Mouse (Mus musculus): ENCODE results near the gene Olfr974. TPM values are rescaled to one million over a fixed set of nuclear protein-coding genes. Genes with fewer than 3 reads are reported as not detected.

Olfr974 gene
- polyA plus RNA-seq, 1 experiment from 2014 or later: not detected

Other genes starting within 250 kb of the Olfr974 start
- gene Olfr149, start 230.4 kb upstream of the Olfr974 start, polyA plus RNA-seq (2016; fragmentation: Nextera tagmentation; extraction: Ambion mirVana): not detected in 2 replicates
- gene Olfr965, start 226.1 kb upstream of the Olfr974 start, polyA plus RNA-seq (2016; fragmentation: Nextera tagmentation; extraction: Ambion mirVana): not detected in 2 replicates
- gene Olfr150, start 206.5 kb upstream of the Olfr974 start, polyA plus RNA-seq (2016; fragmentation: Nextera tagmentation; extraction: Ambion mirVana): not detected in 2 replicates
- gene Olfr967, start 191.3 kb upstream of the Olfr974 start, polyA plus RNA-seq (2016; fragmentation: Nextera tagmentation; extraction: Ambion mirVana): not detected in 2 replicates
- not detected in 2 replicates for gene Olfr968, start 154.2 kb upstream of the Olfr974 start, polyA plus RNA-seq (2016; fragmentation: Nextera tagmentation; extraction: Ambion mirVana)
- not detected in 2 replicates for gene Olfr969, start 146.6 kb upstream of the Olfr974 start, polyA plus RNA-seq (2016; fragmentation: Nextera tagmentation; extraction: Ambion mirVana)
- gene Olfr970, start 128.6 kb upstream of the Olfr974 start, polyA plus RNA-seq (2016; fragmentation: Nextera tagmentation; extraction: Ambion mirVana): not detected in 2 replicates
- gene Olfr971, start 100.6 kb upstream of the Olfr974 start, polyA plus RNA-seq (2016; fragmentation: Nextera tagmentation; extraction: Ambion mirVana): not detected in 2 replicates
- gene Olfr972, start 71.1 kb upstream of the Olfr974 start, polyA plus RNA-seq (2016; fragmentation: Nextera tagmentation; extraction: Ambion mirVana): not detected in 2 replicates
- not detected in 2 replicates for gene Olfr229, start 30.2 kb upstream of the Olfr974 start, polyA plus RNA-seq (2016; fragmentation: Nextera tagmentation; extraction: Ambion mirVana)
- gene Olfr975, start 14.5 kb downstream of the Olfr974 start, polyA plus RNA-seq (2016; fragmentation: Nextera tagmentation; extraction: Ambion mirVana): not detected in 2 replicates
- gene Olfr976, start 23.6 kb downstream of the Olfr974 start, polyA plus RNA-seq (2016; fragmentation: Nextera tagmentation; extraction: Ambion mirVana): not detected in 2 replicates
- gene Olfr978, start 54.6 kb downstream of the Olfr974 start, polyA plus RNA-seq (2016; fragmentation: Nextera tagmentation; extraction: Ambion mirVana): not detected in 2 replicates
- gene Olfr979, start 66.0 kb downstream of the Olfr974 start, polyA plus RNA-seq (2016; fragmentation: Nextera tagmentation; extraction: Ambion mirVana): not detected in 2 replicates
- not detected in 2 replicates for gene Olfr980, start 72.1 kb downstream of the Olfr974 start, polyA plus RNA-seq (2016; fragmentation: Nextera tagmentation; extraction: Ambion mirVana)
- not detected in 2 replicates for gene Olfr981, start 84.0 kb downstream of the Olfr974 start, polyA plus RNA-seq (2016; fragmentation: Nextera tagmentation; extraction: Ambion mirVana)
- gene Olfr982, start 136.3 kb downstream of the Olfr974 start, polyA plus RNA-seq (2016; fragmentation: Nextera tagmentation; extraction: Ambion mirVana): not detected in 2 replicates
- 0.03 TPM in 1 of 2 replicates, not detected in the other for gene Olfr983, start 156.1 kb downstream of the Olfr974 start, polyA plus RNA-seq (2016; fragmentation: Nextera tagmentation; extraction: Ambion mirVana)
- gene Olfr984, start 176.7 kb downstream of the Olfr974 start, polyA plus RNA-seq (2016; fragmentation: Nextera tagmentation; extraction: Ambion mirVana): not detected in 2 replicates
- gene Olfr985, start 192.7 kb downstream of the Olfr974 start, polyA plus RNA-seq (2016; fragmentation: Nextera tagmentation; extraction: Ambion mirVana): not detected in 2 replicates
- gene Tmem225, start 210.6 kb downstream of the Olfr974 start, polyA plus RNA-seq (2016; fragmentation: Nextera tagmentation; extraction: Ambion mirVana): not detected in 2 replicates
- not detected in 2 replicates for gene Olfr986, start 243.4 kb downstream of the Olfr974 start, polyA plus RNA-seq (2016; fragmentation: Nextera tagmentation; extraction: Ambion mirVana)